Mouse (Mus musculus): ENCODE results near the gene Adamts2.

- TF ChIP-seq POLR2A (IDR thresholded peaks at IDR 0.05; ENCODE audit: extremely low read depth, insufficient read depth, low read length) (no peak), CTCF (IDR thresholded peaks at IDR 0.05; ENCODE audit: extremely low read depth, insufficient read depth, low read length) (no peak)
These were observed 131.3 kb downstream of the Adamts2 start for GRCm38 (mm10) chr11:50733146-50733545.

All from cortical plate, adult 2 months (tissue).